Mouse (Mus musculus) MEL (cell line): ENCODE data around the gene Lipc. TPM values are rescaled to one million over a fixed set of nuclear protein-coding genes. Genes with fewer than 3 reads are reported as not detected.

Experiments used
- DNase-seq: peaks from one replicate; pipeline ENCODE4 v3.0.0; 2011; ENCODE audit warnings: low read depth, low spot score
- H3K27ac ChIP-seq: 2 replicates; pipeline ENCODE4 v1.5.1; 2012; ENCODE audit warnings: low read depth, mild to moderate bottlenecking, control low read depth, low read length, moderate library complexity; ENCODE audit not compliant: control insufficient read depth
- H3K27me3 ChIP-seq, 2 experiments: fragments of 150-350 bp in 1 of 2; sonication (generic) in 1 of 2; 2 replicates each; pipeline ENCODE4 v1.6.1; 2012; ENCODE audit warnings: low read length in 2 of 2, mild to moderate bottlenecking in 2 of 2, improper control_type of control experiment in 1 of 2, moderate library complexity in 1 of 2; ENCODE audit not compliant: insufficient read depth in 2 of 2, control insufficient read depth in 1 of 2
- H3K36me3 ChIP-seq, 2 experiments: 2 replicates each; pipeline ENCODE4 v1.6.1; 2012 to 2014; ENCODE audit warnings: low read length in 2 of 2, improper control_type of control experiment in 1 of 2, inconsistent platforms in 1 of 2, mild to moderate bottlenecking in 1 of 2; ENCODE audit not compliant: insufficient read depth in 2 of 2, control insufficient read depth in 1 of 2
- H3K4me1 ChIP-seq, 2 experiments: fragments of 150-350 bp in 1 of 2; sonication (generic) in 1 of 2; 2 replicates each; pipeline ENCODE4 v1.6.1; 2012; ENCODE audit warnings: low read length in 2 of 2, improper control_type of control experiment in 1 of 2, mild to moderate bottlenecking in 1 of 2; ENCODE audit not compliant: insufficient read depth in 2 of 2, control insufficient read depth in 1 of 2
- H3K4me3 ChIP-seq, 2 experiments: fragments of 150-350 bp in 1 of 2; sonication (generic) in 1 of 2; 2 replicates each; pipeline ENCODE4 v1.5.1; 2012; ENCODE audit warnings: low read depth in 2 of 2, low read length in 2 of 2, mild to moderate bottlenecking in 2 of 2, moderate library complexity in 2 of 2, control low read depth in 1 of 2, improper control_type of control experiment in 1 of 2; ENCODE audit not compliant: control insufficient read depth in 1 of 2, insufficient read depth in 1 of 2
- H3K79me2 ChIP-seq: 2 replicates; pipeline ENCODE4 v1.6.1; 2012; ENCODE audit warnings: mild to moderate bottlenecking, low read length, moderate library complexity; ENCODE audit not compliant: control insufficient read depth, poor library complexity, insufficient read depth
- H3K9ac ChIP-seq: 2 replicates; pipeline ENCODE4 v1.6.1; 2012; ENCODE audit warnings: low read depth, mild to moderate bottlenecking, control low read depth, low read length, moderate library complexity; ENCODE audit not compliant: control insufficient read depth, poor library complexity, severe bottlenecking
- H3K9me3 ChIP-seq: fragments of 150-350 bp; sonication (generic); replicated peaks from 2 replicates; pipeline ENCODE4 v1.6.1; 2012; ENCODE audit warnings: mild to moderate bottlenecking, low read length, improper control_type of control experiment, moderate library complexity; ENCODE audit not compliant: insufficient read depth
- BHLHE40 ChIP-seq: IDR thresholded peaks from 2 replicates; pipeline ENCODE4 v1.6.1; 2012; ENCODE audit warnings: low read depth, mild to moderate bottlenecking, inconsistent platforms, low read length, improper control_type of control experiment, borderline replicate concordance
- CHD2 ChIP-seq: IDR thresholded peaks from 2 replicates; pipeline ENCODE4 v1.6.1; 2011; ENCODE audit warnings: low read length, improper control_type of control experiment
- E2F4 ChIP-seq: IDR thresholded peaks from 2 replicates; pipeline ENCODE4 v1.6.1; 2011; ENCODE audit warnings: low read depth, low read length, improper control_type of control experiment, borderline replicate concordance
- EP300 ChIP-seq, 2 experiments: IDR thresholded peaks; 2 replicates each; pipeline ENCODE4 v1.6.1; 2011; ENCODE audit warnings: improper control_type of control experiment in 2 of 2, low read length in 2 of 2, low read depth in 1 of 2, mild to moderate bottlenecking in 1 of 2
- ETS1 ChIP-seq: IDR thresholded peaks from 2 replicates; pipeline ENCODE4 v1.6.1; 2012; ENCODE audit warnings: low read depth, mild to moderate bottlenecking, inconsistent platforms, low read length, improper control_type of control experiment, moderate library complexity
- GABPA ChIP-seq: IDR thresholded peaks from 2 replicates; pipeline ENCODE4 v1.6.1; 2012; ENCODE audit warnings: low read depth, mild to moderate bottlenecking, inconsistent platforms, low read length, improper control_type of control experiment, moderate library complexity
- GATA1 ChIP-seq: IDR thresholded peaks from 2 replicates; pipeline ENCODE4 v1.6.1; 2011; ENCODE audit warnings: low read depth, low read length, improper control_type of control experiment
- HCFC1 ChIP-seq: IDR thresholded peaks from 2 replicates; pipeline ENCODE4 v1.6.1; 2012; ENCODE audit warnings: low read depth, mild to moderate bottlenecking, inconsistent platforms, low read length, improper control_type of control experiment, moderate library complexity
- KAT2A ChIP-seq: conservative IDR thresholded peaks from 2 replicates; pipeline ENCODE4 v1.6.1; 2012; ENCODE audit warnings: low read depth, low read length, improper control_type of control experiment, inconsistent platforms
- MAFK ChIP-seq: IDR thresholded peaks from 2 replicates; pipeline ENCODE4 v1.6.1; 2011; ENCODE audit warnings: low read depth, mild to moderate bottlenecking, low read length, improper control_type of control experiment, borderline replicate concordance
- MAZ ChIP-seq: IDR thresholded peaks from 2 replicates; pipeline ENCODE4 v1.6.1; 2012; ENCODE audit warnings: low read depth, mild to moderate bottlenecking, inconsistent platforms, low read length, improper control_type of control experiment
- MEF2A ChIP-seq: IDR thresholded peaks from 2 replicates; pipeline ENCODE4 v1.6.1; 2014; ENCODE audit warnings: low read depth, mild to moderate bottlenecking, inconsistent platforms, low read length, improper control_type of control experiment; ENCODE audit not compliant: poor library complexity, insufficient replicate concordance, severe bottlenecking; ENCODE audit errors: extremely low read depth
- MYB ChIP-seq: IDR thresholded peaks from 2 replicates; pipeline ENCODE4 v1.6.1; 2011; ENCODE audit warnings: mild to moderate bottlenecking, low read depth, low read length, improper control_type of control experiment
- NELFE ChIP-seq: IDR thresholded peaks from 2 replicates; pipeline ENCODE4 v1.6.1; 2011; ENCODE audit warnings: low read depth, low read length, improper control_type of control experiment
- NRF1 ChIP-seq: IDR thresholded peaks from 2 replicates; pipeline ENCODE4 v1.6.1; 2014; ENCODE audit warnings: low read depth, mild to moderate bottlenecking, inconsistent platforms, low read length, improper control_type of control experiment, moderate library complexity; ENCODE audit not compliant: poor library complexity, insufficient read depth, severe bottlenecking
- RAD21 ChIP-seq: IDR thresholded peaks from 2 replicates; pipeline ENCODE4 v1.6.1; 2011; ENCODE audit warnings: mild to moderate bottlenecking, low read depth, low read length, improper control_type of control experiment
- RCOR1 ChIP-seq: IDR thresholded peaks from 2 replicates; pipeline ENCODE4 v1.6.1; 2012; ENCODE audit warnings: low read depth, mild to moderate bottlenecking, inconsistent platforms, low read length, improper control_type of control experiment
- SIN3A ChIP-seq: IDR thresholded peaks from 2 replicates; pipeline ENCODE4 v1.6.1; 2012; ENCODE audit warnings: low read length, improper control_type of control experiment, inconsistent platforms
- SMC3 ChIP-seq: IDR thresholded peaks from 2 replicates; pipeline ENCODE4 v1.6.1; 2011; ENCODE audit warnings: low read depth, low read length, improper control_type of control experiment
- TAL1 ChIP-seq: IDR thresholded peaks from 2 replicates; pipeline ENCODE4 v1.6.1; 2012; ENCODE audit warnings: mild to moderate bottlenecking, inconsistent platforms, low read length, moderate library complexity, mixed read lengths
- TCF12 ChIP-seq: IDR thresholded peaks from 2 replicates; pipeline ENCODE4 v1.6.1; 2014; ENCODE audit warnings: low read depth, mild to moderate bottlenecking, inconsistent platforms, low read length, improper control_type of control experiment, moderate library complexity
- USF1 ChIP-seq: IDR thresholded peaks from 2 replicates; pipeline ENCODE4 v1.6.1; 2014; ENCODE audit warnings: low read depth, mild to moderate bottlenecking, inconsistent platforms, low read length, improper control_type of control experiment, moderate library complexity
- USF2 ChIP-seq, 2 experiments: IDR thresholded peaks; 2 replicates each; pipeline ENCODE4 v1.6.1; 2011 to 2012; ENCODE audit warnings: improper control_type of control experiment in 2 of 2, low read length in 2 of 2, borderline replicate concordance in 1 of 2, inconsistent platforms in 1 of 2, low read depth in 1 of 2, mild to moderate bottlenecking in 1 of 2; ENCODE audit not compliant: insufficient read depth in 1 of 2
- ZKSCAN1 ChIP-seq: IDR thresholded peaks from 2 replicates; pipeline ENCODE4 v1.6.1; 2012; ENCODE audit warnings: low read depth, mild to moderate bottlenecking, inconsistent platforms, low read length, improper control_type of control experiment, moderate library complexity
- ZNF384 ChIP-seq: IDR thresholded peaks from 2 replicates; pipeline ENCODE4 v1.6.1; 2012; ENCODE audit warnings: low read depth, mild to moderate bottlenecking, inconsistent platforms, low read length, improper control_type of control experiment
- polyA plus RNA-seq, 2 experiments: library from polyadenylated mRNA; stranded (reverse) in 1 of 2; unstranded in 1 of 2; fragments of >175 nt in 1 of 2; fragments of >200 nt in 1 of 2; gene quantifications; 2 replicates each; pipeline versions ENCODE4 v1.2.1 to v1.2.4; 2012; ENCODE audit warnings: low replicate concordance in 2 of 2, low read depth in 1 of 2; ENCODE audit not compliant: insufficient read length in 2 of 2, insufficient read depth in 1 of 2, missing spikeins in 1 of 2
- total RNA-seq: library from RNA; depleted of rRNA; stranded (reverse); fragments of 300-350 nt; gene quantifications from 2 replicates; pipeline ENCODE4 v1.2.3, GENCODE M21; 2012

Gene Lipc
- total and polyA plus RNA-seq, 3 experiments: 0.07 TPM; not detected in 2

DNA sequence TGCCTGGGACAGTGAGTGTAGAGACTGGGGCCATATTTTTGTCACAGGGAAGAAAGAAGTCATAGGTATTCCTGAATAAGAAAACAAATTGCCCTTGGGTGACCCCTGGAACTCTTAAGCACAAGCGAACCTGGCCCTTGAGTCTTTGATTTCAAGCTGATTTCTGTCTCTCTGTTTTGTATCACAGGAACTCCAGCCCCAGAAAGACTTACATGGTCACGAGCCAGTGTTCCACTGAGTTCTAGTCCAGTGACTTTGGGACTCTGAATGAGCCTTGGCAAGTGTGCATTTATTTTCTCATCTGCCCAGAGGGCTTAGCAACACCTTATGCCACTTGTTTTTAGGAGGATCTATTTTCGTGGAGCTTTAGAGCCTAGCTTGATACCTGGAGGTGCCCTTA lies 5.7 kb upstream of the Lipc start:
- Histone ChIP-seq H3K27me3 (no peaks in the 10 kb centered on the region), H3K36me3 (no peaks in the 10 kb centered on the region), H3K9me3 (no peaks in the 10 kb centered on the region), H3K9ac (no peak overlapping the region), H3K27ac (no peak overlapping the region), H3K4me1 (no peaks in the 10 kb centered on the region), H3K4me3 (no peak overlapping the region), H3K79me2 (no peaks in the 10 kb centered on the region)
- TF ChIP-seq E2F4: no peak
- no peak for TF ChIP-seq GABPA
- no peak for DNase-seq

DNA sequence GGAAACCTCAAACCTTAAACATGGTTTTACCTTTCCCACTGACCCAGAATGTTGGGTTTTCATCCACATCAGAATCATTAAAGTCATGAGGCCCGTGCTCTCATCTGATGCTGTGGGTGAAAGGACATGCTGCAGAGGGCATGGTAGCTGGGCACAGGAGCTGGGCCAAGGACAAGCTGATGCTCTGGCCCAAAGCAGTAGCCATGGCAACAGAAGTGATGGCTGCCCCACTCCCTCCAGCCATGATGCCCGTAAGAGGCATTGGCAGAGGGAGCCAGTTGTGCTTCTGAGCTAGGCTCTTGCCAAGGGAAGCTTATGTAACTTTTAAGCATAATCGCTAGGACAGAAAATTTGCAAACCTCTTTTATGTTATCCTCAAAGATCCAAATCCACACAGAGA lies 2.2 kb upstream of the Lipc start:
- H3K9me3 ChIP-seq: no peaks in the 10 kb centered on the region
- no peak overlapping the region for H3K9ac ChIP-seq
- no peaks in the 10 kb centered on the region for H3K36me3 ChIP-seq
- TF ChIP-seq USF1 (no peak), ZKSCAN1 (no peak), HCFC1 (no peak), MEF2A (no peak), GATA1 (no peak), BHLHE40 (no peak), MAFK (no peak), SMC3 (no peak), TAL1 (no peak), NRF1 (no peak), TCF12 (no peak), EP300 (IDR thresholded peaks at IDR 0.05; ENCODE audit: low read depth in 1 of 2, low read length in 2 of 2) (no peak)
- no peak for DNase-seq
- H3K27me3 ChIP-seq: no peaks in the 10 kb centered on the region
- H3K79me2 ChIP-seq: no peaks in the 10 kb centered on the region
- no peaks in the 10 kb centered on the region for H3K4me1 ChIP-seq
- H3K4me3 ChIP-seq: no peak overlapping the region
- H3K27ac ChIP-seq: no peak overlapping the region

- no peak for DNase-seq
- Histone ChIP-seq H3K36me3 (no peaks in the 10 kb centered on the region), H3K79me2 (no peaks in the 10 kb centered on the region), H3K4me3 (no peak overlapping the region), H3K27me3 (no peaks in the 10 kb centered on the region), H3K9me3 (no peaks in the 10 kb centered on the region), H3K4me1 (no peaks in the 10 kb centered on the region), H3K27ac (no peak overlapping the region), H3K9ac (no peak overlapping the region)
- no peak for TF ChIP-seq MYB
- TF ChIP-seq SIN3A: no peak
- TF ChIP-seq TAL1: no peak
- no peak for TF ChIP-seq EP300 (IDR thresholded peaks at IDR 0.05; ENCODE audit: low read depth in 1 of 2, low read length in 2 of 2)
- TF ChIP-seq RCOR1: no peak
- no peak for TF ChIP-seq MAZ
- no peak for TF ChIP-seq ZNF384
- TF ChIP-seq CHD2: no peak
- TF ChIP-seq RAD21: no peak
- no peak for TF ChIP-seq USF1
- no peak for TF ChIP-seq MAFK
- TF ChIP-seq ETS1: no peak
- no peak for TF ChIP-seq NRF1
- no peak for TF ChIP-seq NELFE
- no peak for TF ChIP-seq SMC3
- TF ChIP-seq KAT2A: no peak
- TF ChIP-seq USF2 (IDR thresholded peaks at IDR 0.05; ENCODE audit: borderline replicate concordance in 1 of 2, insufficient read depth in 1 of 2, low read depth in 1 of 2, low read length in 2 of 2): no peak
- TF ChIP-seq GATA1: no peak
- TF ChIP-seq GABPA: no peak
Measured at GRCm38 (mm10) chr9:70949336-70949735, 2.7 kb downstream of the Lipc start.
